Mouse (Mus musculus) liver, adult 2 months (tissue): ENCODE results near the gene Gm42517. TPM values are rescaled to one million over a fixed set of nuclear protein-coding genes. Genes with fewer than 3 reads are reported as not detected.

Source experiments
- DNase-seq: peaks from one replicate; pipeline ENCODE4 v3.0.0-alpha.2; 2011; ENCODE audit warnings: low read depth, low spot score; ENCODE audit errors: extremely low read depth
- H3K27ac ChIP-seq: fragments of 200-500 bp; replicated peaks from 2 replicates; pipeline ENCODE4 v1.5.1; 2012; ENCODE audit warnings: low read depth, mild to moderate bottlenecking, control low read depth, inconsistent platforms, low read length; ENCODE audit not compliant: insufficient read depth
- H3K27me3 ChIP-seq: fragments of 200-500 bp; 2 replicates; pipeline ENCODE4 v1.6.1; 2012; ENCODE audit warnings: mild to moderate bottlenecking, moderate library complexity, low read length, inconsistent platforms; ENCODE audit not compliant: control insufficient read depth, insufficient read depth
- H3K36me3 ChIP-seq: fragments of 200-500 bp; 2 replicates; pipeline ENCODE4 v1.6.1; 2012; ENCODE audit warnings: low read length, inconsistent platforms; ENCODE audit not compliant: control insufficient read depth, insufficient read depth
- H3K4me1 ChIP-seq: fragments of 200-500 bp; 2 replicates; pipeline ENCODE4 v1.6.1; 2011; ENCODE audit warnings: low read length; ENCODE audit not compliant: control insufficient read depth, insufficient read depth
- H3K4me3 ChIP-seq: fragments of 200-500 bp; 2 replicates; pipeline ENCODE4 v1.5.1; 2011; ENCODE audit warnings: low read depth, mild to moderate bottlenecking, control low read depth, low read length, moderate library complexity; ENCODE audit not compliant: insufficient read depth
- H3K79me2 ChIP-seq: fragments of 200-500 bp; 2 replicates; pipeline ENCODE4 v1.6.1; 2012; ENCODE audit warnings: inconsistent platforms, mild to moderate bottlenecking, low read length, moderate library complexity; ENCODE audit not compliant: control insufficient read depth, insufficient read depth
- H3K9ac ChIP-seq: fragments of 200-500 bp; 2 replicates; pipeline ENCODE4 v1.6.1; 2012; ENCODE audit warnings: low read depth, mild to moderate bottlenecking, control low read depth, inconsistent platforms, low read length
- CTCF ChIP-seq: fragments of 200-500 bp; IDR thresholded peaks from 2 replicates; pipeline ENCODE4 v1.5.1; 2011; ENCODE audit warnings: low read depth, low read length, control low read depth
- POLR2A ChIP-seq: fragments of 200-500 bp; IDR thresholded peaks from 2 replicates; pipeline ENCODE4 v1.6.1; 2011; ENCODE audit warnings: low read length, control low read depth; ENCODE audit not compliant: insufficient read depth; ENCODE audit errors: extremely low read depth
- whole genome bisulfite sequencing: fragments of 180-500 bp; shearing (Covaris S2); methylation state at CpG from one replicate; pipeline ENCODE4 v1.1.7; 2018; 5-methylcytosine and 5-hydroxymethylcytosine counted together
- polyA plus RNA-seq: library from polyadenylated mRNA; depleted of rRNA; stranded (reverse); fragments of >200 nt; gene quantifications from 2 replicates; pipeline ENCODE4 v1.2.3, GENCODE M21; 2012
- total RNA-seq: library from RNA; depleted of rRNA; stranded (reverse); fragments of >200 nt; gene quantifications from 2 replicates; pipeline ENCODE4 v1.2.3, GENCODE M21; 2014

The Gm42517 gene
- total and polyA plus RNA-seq, 2 experiments, result not detected

GRCm38 (mm10) chr5:108362330-108362729 is 5.4 kb downstream of the Gm42517 start:
- H3K27ac ChIP-seq, result no peak overlapping the region
- TF ChIP-seq CTCF, result no peak
- no peak for TF ChIP-seq POLR2A
- peaks cover 20% of the 10 kb centered on the region for H3K27me3 ChIP-seq
- H3K4me1 ChIP-seq, result no peaks in the 10 kb centered on the region; the same call in 1 of the 2 replicates
- 40% methylated on average over 3 of the region's 3 CpGs for WGBS
- DNase-seq, result no peak
- H3K4me3 ChIP-seq, result no peak overlapping the region
- H3K79me2 ChIP-seq, result no peaks in the 10 kb centered on the region
- no peaks in the 10 kb centered on the region for H3K36me3 ChIP-seq
- no peak overlapping the region for H3K9ac ChIP-seq

GRCm38 (mm10) chr5:108360211-108360610 is 7.5 kb downstream of the Gm42517 start:
- 88% methylated on average over 4 of the region's 4 CpGs for WGBS

DNA sequence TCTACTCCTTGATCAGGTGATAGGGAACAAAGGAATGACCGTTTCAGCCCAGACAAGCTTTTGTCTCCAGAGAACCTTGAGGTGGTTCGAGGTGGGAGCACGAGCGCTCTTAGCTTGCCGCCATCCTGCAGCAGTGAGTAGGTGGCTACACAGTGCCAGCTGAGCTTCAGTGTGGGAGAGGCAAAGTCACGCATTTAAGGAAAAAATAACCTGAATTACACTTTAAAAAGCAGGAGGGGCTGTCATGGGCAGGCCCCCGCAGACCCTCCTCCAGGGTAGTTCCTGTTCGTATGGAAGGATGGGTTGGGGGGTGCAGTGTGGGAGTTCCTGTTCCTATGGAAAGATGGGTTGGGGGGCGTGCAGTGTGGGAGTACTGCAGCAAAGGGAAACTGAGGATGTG is 8.2 kb downstream of the Gm42517 start:
- WGBS, result 90% methylated on average over 9 of the region's 9 CpGs
- no peak overlapping the region for H3K4me3 ChIP-seq

More at GRCm38 (mm10) chr5:108360211-108360610, 7.5 kb downstream of the Gm42517 start:
- H3K4me1 ChIP-seq, result no peaks in the 10 kb centered on the region
- H3K9ac ChIP-seq, result no peak overlapping the region
- H3K79me2 ChIP-seq, result no peaks in the 10 kb centered on the region
- H3K27me3 ChIP-seq, result peaks cover 8% of the 10 kb centered on the region; the same call in 1 of the 2 replicates
- H3K4me3 ChIP-seq, result no peak overlapping the region
- H3K27ac ChIP-seq, result no peak overlapping the region
- H3K36me3 ChIP-seq, result no peaks in the 10 kb centered on the region
- no peak for TF ChIP-seq CTCF
- no peak for TF ChIP-seq POLR2A
- DNase-seq, result no peak

GRCm38 (mm10) chr5:108357862-108358261 is 9.9 kb downstream of the Gm42517 start:
- DNase-seq, result no peak
- TF ChIP-seq CTCF (no peak), POLR2A (no peak)
- no peak overlapping the region for H3K9ac ChIP-seq
- H3K36me3 ChIP-seq, result no peaks in the 10 kb centered on the region
- no peaks in the 10 kb centered on the region for H3K79me2 ChIP-seq
- 89% methylated on average over 1 of the region's 1 CpGs for WGBS
- H3K27ac ChIP-seq, result no peak overlapping the region
- H3K27me3 ChIP-seq, result no peaks in the 10 kb centered on the region
- no peak overlapping the region for H3K4me3 ChIP-seq
- no peaks in the 10 kb centered on the region for H3K4me1 ChIP-seq

More for the DNA sequence above, 8.2 kb downstream of the Gm42517 start:
- no peak for DNase-seq
- H3K27ac ChIP-seq, result no peak overlapping the region
- no peaks in the 10 kb centered on the region for H3K36me3 ChIP-seq
- TF ChIP-seq CTCF, result no peak
- TF ChIP-seq POLR2A, result no peak
- no peaks in the 10 kb centered on the region for H3K79me2 ChIP-seq
- H3K27me3 ChIP-seq, result 0 out of 2 replicates have a peak, but pooled peaks cover under 1% of the 10 kb centered on the region
- no peak overlapping the region for H3K9ac ChIP-seq
- H3K4me1 ChIP-seq, result no peaks in the 10 kb centered on the region

GRCm38 (mm10) chr5:108354056-108354455 is 13.7 kb downstream of the Gm42517 start:
- WGBS, result 75% methylated on average over 2 of the region's 2 CpGs
- peaks cover 10% of the 10 kb centered on the region for H3K36me3 ChIP-seq
- no peak for DNase-seq
- no peaks in the 10 kb centered on the region for H3K27me3 ChIP-seq
- no peak overlapping the region for H3K4me3 ChIP-seq
- H3K9ac ChIP-seq, result no peak overlapping the region
- no peak overlapping the region for H3K27ac ChIP-seq
- H3K4me1 ChIP-seq, result no peaks in the 10 kb centered on the region
- H3K79me2 ChIP-seq, result no peaks in the 10 kb centered on the region
- TF ChIP-seq CTCF, result no peak
- TF ChIP-seq POLR2A, result no peak

GRCm38 (mm10) chr5:108349511-108350148 is 18.1 kb downstream of the Gm42517 start:
- whole genome bisulfite sequencing, result 95% methylated on average over 9 of the region's 9 CpGs
- no peak overlapping the region for H3K9ac ChIP-seq
- no peaks in the 10 kb centered on the region for H3K27me3 ChIP-seq
- H3K4me1 ChIP-seq, result no peaks in the 10 kb centered on the region
- no peak overlapping the region for H3K4me3 ChIP-seq
- no peaks in the 10 kb centered on the region for H3K79me2 ChIP-seq
- no peak for TF ChIP-seq CTCF
- no peak for TF ChIP-seq POLR2A
- H3K36me3 ChIP-seq, result peaks cover 35% of the 10 kb centered on the region
- DNase-seq, result no peak
- H3K27ac ChIP-seq, result no peak overlapping the region
